Mouse (Mus musculus) mouse embryonic stem cell (cell line): Measurements from ENCODE around the gene Cep164.
"Not testable (repeated sequence)": the region's sequence is repeated elsewhere in the genome, so short reads cannot be mapped to it uniquely, and the experiment has no call there.

Experiments used
- in situ Hi-C, 2 experiments: fragments of 300-500 bp; cut with MboI; formaldehyde crosslinking; loops; 1 replicate in 1 of 2; 3 replicates in 1 of 2; pipeline ENCODE4 v1.14.3; 2019 to 2020; ENCODE audit warnings: low sequenced_read_pairs in 2 of 2, low pct_unique_long_range_greater_than_20kb in 1 of 2, mixed read lengths in 1 of 2; ENCODE audit not compliant: unreplicated experiment in 1 of 2

Gene Cep164

GRCm38 (mm10) chr9:45828291-45828963 is at the start of gene Cep164:
Cep164 (minus strand) TSS chr9:45828691.
- in situ Hi-C loops, result no loop called here

GRCm38 (mm10) chr9:45877928-45878327 is 49.4 kb upstream of the Cep164 start:
- in situ Hi-C loops, result no loop called here

DNA sequence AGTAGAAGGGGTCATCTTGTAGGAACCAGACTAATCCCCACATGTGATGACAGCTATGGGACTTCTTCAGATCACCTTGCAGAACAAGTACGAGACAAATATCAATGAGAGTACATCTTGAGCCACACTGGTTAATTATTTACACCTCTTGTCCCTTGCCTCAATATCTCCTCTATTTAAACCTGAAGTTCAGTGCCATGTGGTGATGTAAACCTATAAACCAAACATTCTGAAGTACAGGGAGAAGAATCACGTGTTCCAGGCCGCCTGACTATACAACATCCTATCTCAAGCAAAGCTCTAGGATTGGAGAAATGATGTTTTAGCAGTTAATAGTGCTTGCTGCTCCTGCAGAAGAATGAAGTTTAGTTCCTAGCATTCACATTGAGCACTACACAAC is 41.8 kb upstream of the Cep164 start:
- in situ Hi-C loops, result no loop called here

DNA sequence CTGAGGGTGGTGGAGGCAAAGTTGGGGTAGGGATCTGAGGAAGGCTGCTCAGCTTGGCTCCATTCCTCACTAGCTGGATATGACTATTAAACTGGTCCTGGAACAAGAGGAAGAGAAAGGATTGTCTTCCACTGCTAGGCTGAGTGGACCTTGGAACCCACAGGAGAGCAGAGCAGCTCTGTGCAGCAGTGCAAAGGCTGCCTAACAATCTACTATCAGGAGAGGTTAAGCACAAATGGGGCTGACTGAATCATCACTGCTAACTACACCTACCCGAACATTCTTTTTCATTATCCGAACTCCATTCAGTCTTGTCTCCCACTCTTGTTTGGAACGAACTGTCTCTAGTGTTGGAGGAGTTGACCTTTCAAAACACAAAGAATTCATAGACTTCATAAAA is 40.7 kb upstream of the Cep164 start:
- in situ Hi-C loops, result no loop called here

DNA sequence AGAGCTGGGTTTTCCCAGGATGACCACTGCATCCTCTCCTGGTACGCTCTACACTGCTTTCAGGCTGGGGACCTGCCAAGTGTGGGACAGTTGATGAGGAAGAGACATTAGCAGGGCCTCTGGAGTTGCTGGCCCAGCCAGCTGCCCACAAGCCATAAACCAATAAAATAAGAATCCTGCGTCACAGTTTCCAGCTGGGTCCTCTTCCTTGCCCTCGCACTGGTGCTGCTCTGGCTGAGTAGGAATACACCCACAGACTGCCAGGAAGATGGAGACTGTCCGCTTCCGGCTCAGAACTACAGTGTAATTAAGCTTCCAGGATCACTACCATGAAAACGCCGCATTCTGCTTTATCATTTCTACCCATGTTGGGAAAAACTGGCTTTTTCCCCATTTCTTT is 33.3 kb upstream of the Cep164 start:
- in situ Hi-C loops, result no loop called here

DNA sequence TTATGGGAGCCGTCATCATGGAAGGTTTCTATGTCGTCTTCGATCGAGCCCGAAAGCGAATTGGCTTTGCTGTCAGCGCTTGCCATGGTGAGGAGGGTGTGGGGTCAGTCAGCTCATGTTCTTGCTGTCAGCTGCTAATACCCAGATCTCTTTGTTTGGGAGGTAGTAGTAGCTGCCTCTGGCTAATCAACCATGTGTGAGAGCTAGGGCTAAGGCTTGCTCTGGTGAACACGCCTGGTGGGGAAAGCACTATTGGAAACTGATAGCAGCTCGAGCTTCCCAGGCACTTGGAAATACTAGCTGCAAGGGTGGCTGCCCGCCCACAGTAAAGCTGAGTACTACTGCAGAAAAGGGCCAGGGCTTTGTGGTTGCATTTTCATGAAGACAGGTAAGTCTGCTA is 30.9 kb upstream of the Cep164 start:
- in situ Hi-C loops, result no loop called here

DNA sequence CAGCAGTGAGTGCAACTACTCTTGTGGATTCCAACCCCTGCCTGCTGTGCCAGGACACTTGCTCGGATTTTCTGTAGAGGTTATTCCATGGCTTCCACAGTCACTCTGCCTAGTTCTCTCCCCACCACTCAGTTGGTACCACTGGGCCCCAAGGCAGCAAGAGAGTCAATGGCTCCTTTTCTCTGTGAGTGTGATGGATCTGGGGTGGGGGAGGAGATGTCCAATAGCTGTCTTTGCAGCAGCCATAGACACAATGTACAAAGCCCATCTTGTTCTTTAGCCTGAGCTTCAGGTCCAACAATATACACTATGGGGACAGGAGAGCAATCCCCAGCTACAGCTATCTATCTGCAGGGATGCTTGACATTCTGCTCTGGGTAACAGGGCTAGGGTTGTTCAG is 25.6 kb upstream of the Cep164 start:
- in situ Hi-C loops, result no loop called here

GRCm38 (mm10) chr9:45853695-45854094 is 25.2 kb upstream of the Cep164 start:
- in situ Hi-C loops, result no loop called here

DNA sequence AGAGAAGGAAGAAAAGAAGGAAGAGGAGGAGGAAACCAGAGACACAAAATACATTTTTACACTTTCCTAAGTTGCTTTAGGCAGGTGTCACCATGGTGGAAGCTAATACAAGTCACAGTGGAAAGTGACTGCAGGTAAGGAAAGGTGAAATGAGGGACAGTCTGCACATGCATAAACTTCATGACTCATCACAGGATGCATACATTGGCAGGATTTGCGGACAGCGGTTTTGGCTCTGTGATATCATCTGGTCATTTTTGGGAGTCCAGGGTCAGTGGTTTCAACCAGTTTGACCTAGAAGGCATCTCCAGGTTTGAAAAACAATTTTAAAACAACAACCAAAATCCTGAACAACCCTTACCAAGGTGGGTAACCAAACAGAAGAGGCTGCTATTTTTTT is 23.3 kb upstream of the Cep164 start:
- in situ Hi-C loops, result no loop called here

GRCm38 (mm10) chr9:45851330-45851729 is 22.8 kb upstream of the Cep164 start:
- in situ Hi-C loops, result no loop called here

DNA sequence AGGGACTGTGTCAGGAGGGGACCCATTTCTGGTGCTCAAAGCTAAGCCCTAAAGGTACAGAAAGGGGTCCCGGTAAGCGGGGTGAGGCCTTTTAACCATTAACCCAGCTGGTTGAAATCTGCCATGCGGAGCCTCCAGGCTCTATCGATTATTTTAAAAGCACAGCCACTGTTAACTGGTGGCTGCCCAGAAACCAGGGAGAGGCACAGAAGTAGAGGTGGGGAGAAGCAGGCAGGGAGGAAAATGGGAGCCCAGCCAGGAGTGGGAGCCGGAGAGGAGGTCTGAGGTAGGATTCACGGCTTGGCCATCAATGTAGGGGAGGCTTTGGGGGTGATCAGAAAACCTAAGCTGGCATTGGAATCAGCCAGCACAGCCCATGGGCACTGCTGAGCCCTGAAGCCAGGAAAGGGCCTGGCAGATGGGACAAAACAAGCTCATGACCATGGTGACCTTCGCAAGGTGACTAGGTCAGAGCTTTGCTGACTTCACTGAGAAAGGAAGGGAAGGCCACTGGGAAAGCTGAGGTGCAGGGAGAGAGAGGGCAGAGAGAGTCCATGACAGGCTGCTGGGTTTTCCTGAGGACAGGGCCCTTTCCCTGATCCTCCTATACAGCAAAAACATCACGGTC is 22.2 kb upstream of the Cep164 start:
- in situ Hi-C loops, result no loop called here

- in situ Hi-C loops, result no loop called here
Measured at GRCm38 (mm10) chr9:45849528-45850408, 21.3 kb upstream of the Cep164 start.

- in situ Hi-C loops, result no loop called here
Measured at GRCm38 (mm10) chr9:45846891-45847460, 18.5 kb upstream of the Cep164 start.

GRCm38 (mm10) chr9:45846176-45846575 is 17.7 kb upstream of the Cep164 start:
- in situ Hi-C loops, result not testable (repeated sequence)

GRCm38 (mm10) chr9:45845541-45845940 is 17.1 kb upstream of the Cep164 start:
- in situ Hi-C loops, result no loop called here

GRCm38 (mm10) chr9:45843780-45844179 is 15.3 kb upstream of the Cep164 start:
- in situ Hi-C loops, result no loop called here

GRCm38 (mm10) chr9:45843007-45843406 is 14.5 kb upstream of the Cep164 start:
- in situ Hi-C loops, result no loop called here

- in situ Hi-C loops, result no loop called here
Measured at GRCm38 (mm10) chr9:45841458-45841857, 13.0 kb upstream of the Cep164 start.

- in situ Hi-C loops, result no loop called here
Measured at GRCm38 (mm10) chr9:45840331-45840730, 11.8 kb upstream of the Cep164 start.
